Mouse (Mus musculus): Measurements from ENCODE around the gene Sgsm2.
"Not testable (repeated sequence)": the region's sequence is repeated elsewhere in the genome, so short reads cannot be mapped to it uniquely, and the experiment has no call there.

Sgsm2 gene

DNA sequence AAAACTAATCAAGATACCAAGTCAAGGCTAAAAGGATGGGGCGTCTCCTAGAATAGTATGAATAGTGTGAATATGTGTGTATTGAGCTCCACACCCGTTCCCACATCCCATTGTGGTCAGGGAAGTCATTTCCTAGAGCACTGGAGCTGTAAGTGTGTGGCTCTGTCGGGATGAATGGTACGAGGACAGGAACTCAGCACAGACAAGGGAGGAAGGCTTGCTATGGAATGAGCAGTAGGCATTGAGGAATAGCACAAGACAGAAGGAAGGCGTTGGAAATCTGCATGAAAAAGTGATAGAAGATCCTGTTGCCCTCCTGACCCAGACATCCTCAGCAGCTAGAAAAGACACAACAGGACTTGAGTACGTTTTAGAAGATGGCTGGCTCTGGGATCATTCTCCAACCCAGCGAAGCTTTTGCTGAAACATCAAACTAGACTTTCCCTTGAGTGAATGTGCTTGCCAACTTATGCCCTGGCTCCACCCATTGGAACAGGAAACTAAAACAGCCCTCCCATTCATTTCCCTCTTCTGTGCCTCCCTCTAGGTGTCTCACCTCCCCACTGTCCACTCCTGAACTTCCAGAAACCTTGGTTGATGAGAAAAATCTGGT, 69.0 kb downstream of the Sgsm2 start:
- DNase-seq = no peak

- no peak for DNase-seq
Observed at GRCm38 (mm10) chr11:74826702-74827101, 70.2 kb downstream of the Sgsm2 start.

- no peak for DNase-seq
Observed at GRCm38 (mm10) chr11:74826151-74826550, 70.7 kb downstream of the Sgsm2 start.

- no peak for DNase-seq
Observed at GRCm38 (mm10) chr11:74822746-74823440, 74.0 kb downstream of the Sgsm2 start.

- DNase-seq = no peak
Observed at GRCm38 (mm10) chr11:74821463-74821862, 75.4 kb downstream of the Sgsm2 start.

DNA sequence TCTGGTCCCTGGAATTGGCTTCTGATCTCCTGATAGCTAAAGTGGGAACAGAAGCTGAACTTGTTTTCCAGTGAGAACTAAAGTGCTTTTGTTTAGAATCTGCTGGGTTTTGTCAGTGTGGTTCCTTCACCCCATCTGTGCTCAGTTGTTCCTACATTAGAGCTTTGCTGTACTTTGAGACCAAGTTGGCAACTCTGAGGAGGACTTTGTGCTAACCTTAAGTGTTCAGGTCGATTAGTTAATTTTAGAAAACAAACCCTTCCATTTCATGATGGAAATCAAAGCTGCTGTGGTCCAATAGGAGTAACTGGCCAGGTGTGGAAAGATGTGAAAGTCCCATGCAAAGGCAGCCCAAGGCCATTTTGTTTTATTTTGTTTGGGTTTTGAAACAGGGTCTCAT, 75.9 kb downstream of the Sgsm2 start:
- no peak for DNase-seq

GRCm38 (mm10) chr11:74815795-74816194, 81.1 kb downstream of the Sgsm2 start:
- DNase-seq = no peak

DNA sequence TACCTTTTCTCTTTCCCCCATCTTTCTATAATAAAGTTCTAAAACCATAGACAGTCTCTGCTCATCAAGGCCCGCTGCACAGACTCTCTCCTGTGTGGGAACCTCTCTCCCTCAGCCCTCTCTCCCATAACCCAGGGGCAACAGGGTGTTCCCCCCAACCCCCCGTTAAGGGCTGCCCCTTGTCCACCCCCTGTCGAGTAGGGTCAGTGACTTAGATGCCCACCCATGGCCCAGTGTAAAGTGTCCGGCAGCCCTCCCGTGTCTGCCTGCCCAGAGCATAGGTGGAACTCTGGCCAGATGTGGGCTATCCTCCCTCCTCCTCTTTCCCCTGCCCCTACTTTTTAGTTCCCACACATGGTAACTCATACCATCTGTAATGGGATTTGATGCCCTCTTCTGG, 85.3 kb downstream of the Sgsm2 start:
- no peak for DNase-seq

DNA sequence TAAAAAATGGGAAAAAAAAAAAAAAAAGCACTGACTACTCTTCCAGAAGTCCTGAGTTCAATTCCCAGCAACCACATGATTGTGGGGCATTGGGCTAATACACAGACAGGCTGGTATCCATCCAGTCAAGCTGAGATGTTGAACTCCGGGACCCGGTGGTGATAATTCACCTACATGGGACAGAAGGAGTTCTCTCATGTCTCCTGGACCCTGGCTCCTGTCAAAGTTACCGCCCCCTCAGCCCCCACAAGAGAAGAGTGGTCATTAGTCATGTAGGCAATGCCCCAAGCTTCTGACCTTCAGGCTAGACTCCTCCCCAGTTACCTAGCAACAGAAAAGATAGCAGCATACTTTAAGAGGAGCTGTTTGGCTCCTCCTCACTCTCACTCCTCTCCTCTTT, 85.8 kb downstream of the Sgsm2 start:
- not testable (repeated sequence) for DNase-seq

DNA sequence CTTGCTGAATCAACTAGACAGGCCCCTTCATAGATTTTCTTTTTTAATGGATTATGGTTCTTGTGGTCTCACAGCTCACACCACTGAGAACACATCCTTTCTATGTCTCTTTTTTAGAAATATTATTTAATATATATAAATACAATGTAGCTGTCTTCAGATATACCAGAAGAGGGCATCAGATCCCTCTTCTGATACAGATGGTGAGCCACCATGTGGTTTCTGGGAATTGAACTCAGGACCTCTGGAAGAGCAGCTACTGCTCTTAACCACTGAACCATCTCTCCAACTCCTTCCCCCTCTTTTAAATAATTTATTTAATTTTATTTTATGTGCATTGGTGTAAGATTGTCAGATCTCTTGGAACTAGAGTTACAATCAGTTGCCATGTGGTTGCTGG, 86.7 kb downstream of the Sgsm2 start:
- no peak for DNase-seq

DNA sequence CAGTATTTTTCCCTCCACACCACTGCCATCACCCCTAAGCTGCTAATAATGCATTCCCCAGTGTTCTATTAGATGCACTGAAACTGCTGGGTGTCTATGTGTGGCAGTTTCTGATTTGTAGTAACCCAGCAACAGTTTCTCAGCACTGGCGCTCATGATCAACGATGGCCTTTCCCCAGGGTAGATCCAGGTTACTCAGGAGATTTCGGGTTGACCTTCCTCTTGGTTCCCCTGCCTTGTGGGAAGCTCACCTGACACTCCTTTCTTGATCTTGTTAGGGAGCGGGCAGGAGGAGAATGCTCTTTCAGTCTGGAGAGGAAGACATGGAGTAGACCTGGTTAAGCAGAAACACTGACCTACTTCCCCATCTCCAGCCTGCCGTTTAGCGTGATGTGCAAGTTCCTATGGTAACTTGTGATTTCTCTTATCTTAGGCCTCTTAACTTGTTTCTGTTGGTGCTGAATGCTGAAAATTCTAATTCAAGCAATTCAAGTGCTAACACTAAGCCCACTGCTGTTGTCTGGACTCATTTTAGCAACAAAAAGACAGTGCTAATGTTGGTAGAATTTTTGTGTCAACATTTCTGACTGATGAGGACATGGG, 88.5 kb downstream of the Sgsm2 start:
- no peak for DNase-seq

DNA sequence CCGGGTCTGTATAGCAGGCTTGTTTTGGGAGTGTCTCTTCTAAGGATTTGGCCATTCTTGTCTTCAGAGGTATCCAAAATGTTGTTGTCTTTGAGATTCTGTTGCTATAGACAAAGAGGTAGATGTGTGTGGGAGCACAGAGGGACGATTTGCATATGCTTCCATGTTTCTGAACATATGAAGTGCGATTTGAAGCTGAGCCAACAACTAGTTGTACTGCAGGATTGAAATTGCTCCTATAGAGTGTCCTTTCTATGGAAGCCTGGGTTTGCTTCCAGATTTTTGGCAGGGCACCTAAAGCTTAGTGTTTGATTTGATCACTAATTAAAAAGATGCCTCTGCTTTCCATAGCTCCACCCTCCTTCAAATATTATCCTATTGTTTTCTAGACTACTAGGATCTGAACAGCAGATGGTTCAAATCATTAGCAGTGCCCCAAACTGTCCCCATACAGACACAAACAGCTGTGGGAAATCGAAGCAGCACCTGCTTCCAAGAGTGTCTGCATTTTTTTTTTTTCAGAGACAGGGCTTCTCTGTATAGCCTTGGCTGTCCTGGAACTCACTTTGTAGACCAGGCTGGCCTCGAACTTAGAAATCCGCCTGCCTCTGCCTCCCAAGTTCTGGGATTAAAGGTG, 89.5 kb downstream of the Sgsm2 start:
- no peak for DNase-seq

- DNase-seq = no peak
Observed at GRCm38 (mm10) chr11:74804081-74804627, 92.7 kb downstream of the Sgsm2 start.

DNA sequence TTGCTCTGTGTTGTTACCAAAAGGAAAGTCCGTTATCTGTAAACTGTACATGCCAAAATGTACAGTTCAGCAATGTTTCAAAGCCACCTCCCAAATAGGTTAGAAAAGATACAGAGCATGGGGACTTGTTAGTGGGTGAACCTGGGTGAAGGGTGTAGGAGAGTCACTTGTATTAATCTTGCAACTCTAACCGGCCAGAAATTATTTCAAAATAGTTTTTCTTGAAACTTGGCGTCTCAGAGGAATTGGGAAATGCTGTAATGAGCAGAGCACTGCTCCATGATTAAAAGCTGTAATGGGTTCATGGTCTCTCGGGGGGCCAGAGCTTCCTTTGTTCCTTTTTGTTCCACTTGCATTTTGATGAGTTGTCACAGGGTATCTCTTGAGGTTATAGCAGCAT, 96.2 kb downstream of the Sgsm2 start:
- DNase-seq = no peak

Data from right cerebral cortex, postnatal 25 days (tissue).